Mouse (Mus musculus) MEL (cell line): ENCODE data around the gene Pik3cd.
A peak's percentile ranks its signal among the peaks of the same experiment; 100 is the strongest.

Experiments used
- BHLHE40 ChIP-seq: IDR thresholded peaks from 2 replicates; pipeline ENCODE4 v1.6.1; 2012; ENCODE audit warnings: low read depth, mild to moderate bottlenecking, inconsistent platforms, low read length, improper control_type of control experiment, borderline replicate concordance
- CHD1 ChIP-seq: IDR thresholded peaks from 2 replicates; pipeline ENCODE4 v1.6.1; 2012; ENCODE audit warnings: low read depth, mild to moderate bottlenecking, inconsistent platforms, low read length, improper control_type of control experiment
- CTCF ChIP-seq, 3 experiments: IDR thresholded peaks in 2 of 3; conservative IDR thresholded peaks in 1 of 3; 2 replicates each; pipeline ENCODE4 v1.5.1; 2011 to 2012; ENCODE audit warnings: low read length in 3 of 3, low read depth in 2 of 3, mild to moderate bottlenecking in 2 of 3, improper control_type of control experiment in 1 of 3, inconsistent platforms in 1 of 3, mixed read lengths in 1 of 3, moderate library complexity in 1 of 3; ENCODE audit not compliant: control insufficient read depth in 1 of 3, insufficient read depth in 1 of 3, poor library complexity in 1 of 3, severe bottlenecking in 1 of 3
- HCFC1 ChIP-seq: IDR thresholded peaks from 2 replicates; pipeline ENCODE4 v1.6.1; 2012; ENCODE audit warnings: low read depth, mild to moderate bottlenecking, inconsistent platforms, low read length, improper control_type of control experiment, moderate library complexity
- JUND ChIP-seq: IDR thresholded peaks from 2 replicates; pipeline ENCODE4 v1.6.1; 2011; ENCODE audit warnings: low read depth, mild to moderate bottlenecking, improper control_type of control experiment, low read length
- MEF2A ChIP-seq: IDR thresholded peaks from 2 replicates; pipeline ENCODE4 v1.6.1; 2014; ENCODE audit warnings: low read depth, mild to moderate bottlenecking, inconsistent platforms, low read length, improper control_type of control experiment; ENCODE audit not compliant: poor library complexity, insufficient replicate concordance, severe bottlenecking; ENCODE audit errors: extremely low read depth
- POLR2A ChIP-seq, 2 experiments: IDR thresholded peaks; 2 replicates each; pipeline ENCODE4 v1.6.1; 2011 to 2012; ENCODE audit warnings: low read length in 2 of 2, mild to moderate bottlenecking in 2 of 2, control low read depth in 1 of 2, improper control_type of control experiment in 1 of 2, low read depth in 1 of 2, moderate library complexity in 1 of 2; ENCODE audit not compliant: control insufficient read depth in 1 of 2, insufficient read depth in 1 of 2, poor library complexity in 1 of 2
- TBP ChIP-seq: IDR thresholded peaks from 2 replicates; pipeline ENCODE4 v1.8.0; 2011; ENCODE audit warnings: low read depth, low read length, improper control_type of control experiment
- ZNF384 ChIP-seq: IDR thresholded peaks from 2 replicates; pipeline ENCODE4 v1.6.1; 2012; ENCODE audit warnings: low read depth, mild to moderate bottlenecking, inconsistent platforms, low read length, improper control_type of control experiment

GRCm38 (mm10) chr4:149632670-149633307 lies 69.6 kb downstream of the Pik3cd start:
- TF ChIP-seq BHLHE40 = no peak
- TF ChIP-seq CTCF (IDR thresholded peaks at IDR 0.05 in 2 of 3, conservative IDR thresholded peaks at IDR 0.05 in 1 of 3; ENCODE audit: control insufficient read depth in 1 of 3, insufficient read depth in 1 of 3, low read depth in 2 of 3, low read length in 3 of 3, poor library complexity in 1 of 3, severe bottlenecking in 1 of 3) = no peak
- no peak for TF ChIP-seq CHD1
- TF ChIP-seq POLR2A (IDR thresholded peaks at IDR 0.05; ENCODE audit: control insufficient read depth in 1 of 2, insufficient read depth in 1 of 2, low read depth in 1 of 2, low read length in 2 of 2, poor library complexity in 1 of 2) = no peak
- no peak for TF ChIP-seq MEF2A
- no peak for TF ChIP-seq HCFC1
- peak; percentile 87; the same call in 1 of the 2 replicates for TF ChIP-seq JUND
- TF ChIP-seq ZNF384 = no peak
- TF ChIP-seq TBP = no peak
